Mouse (Mus musculus) CH12.LX (cell line): ENCODE measurements around the gene Ranbp10. TPM values are rescaled to one million over a fixed set of nuclear protein-coding genes. Genes with fewer than 3 reads are reported as not detected.

Source experiments
- DNase-seq: peaks from one replicate; pipeline ENCODE4 v3.0.0-alpha.2; 2013; ENCODE audit errors: extremely low read depth
- H3K27ac ChIP-seq: 2 replicates; pipeline ENCODE4 v1.5.1; 2012; ENCODE audit warnings: low read depth, mild to moderate bottlenecking, control low read depth, moderate library complexity; ENCODE audit not compliant: insufficient read depth
- H3K27me3 ChIP-seq: replicated peaks from 2 replicates; pipeline ENCODE3; 2012; ENCODE audit warnings: inconsistent platforms
- H3K36me3 ChIP-seq, 2 experiments: replicated peaks in 1 of 2; 2 replicates each; pipeline versions ENCODE3 to v1.6.1; 2012; ENCODE audit warnings: inconsistent platforms in 1 of 2, low read length in 1 of 2, mild to moderate bottlenecking in 1 of 2, mixed read lengths in 1 of 2, moderate library complexity in 1 of 2; ENCODE audit not compliant: control insufficient read depth in 1 of 2, insufficient read depth in 1 of 2
- H3K4me1 ChIP-seq, 2 experiments: 2 replicates each; pipeline ENCODE4 v1.6.1; 2012; ENCODE audit warnings: inconsistent platforms in 1 of 2, moderate library complexity in 1 of 2; ENCODE audit not compliant: insufficient read depth in 2 of 2, control insufficient read depth in 1 of 2
- H3K4me2 ChIP-seq: 2 replicates; pipeline ENCODE4 v1.6.1; 2012; ENCODE audit warnings: low read depth, mild to moderate bottlenecking, control low read depth; ENCODE audit not compliant: poor library complexity, insufficient read depth, severe bottlenecking
- H3K4me3 ChIP-seq, 3 experiments: fragments of 150-350 bp in 1 of 3; sonication (generic) in 1 of 3; replicated peaks in 1 of 3; 2 replicates each; pipeline versions ENCODE3 to v1.5.1; 2011 to 2012; ENCODE audit warnings: low read depth in 2 of 3, low read length in 2 of 3, mild to moderate bottlenecking in 2 of 3, moderate library complexity in 2 of 3, control low read depth in 1 of 3, improper control_type of control experiment in 1 of 3, inconsistent platforms in 1 of 3, mixed read lengths in 1 of 3; ENCODE audit not compliant: poor library complexity in 1 of 3
- H3K79me2 ChIP-seq: replicated peaks from 2 replicates; pipeline ENCODE4 v1.6.1; 2012; ENCODE audit warnings: mild to moderate bottlenecking, moderate library complexity; ENCODE audit not compliant: control insufficient read depth, poor library complexity, insufficient read depth, severe bottlenecking; ENCODE audit errors: extremely low read depth
- H3K9ac ChIP-seq: 2 replicates; pipeline ENCODE4 v1.6.1; 2012; ENCODE audit warnings: low read depth, mild to moderate bottlenecking, control low read depth, moderate library complexity; ENCODE audit not compliant: insufficient read depth
- H3K9me3 ChIP-seq: replicated peaks from 2 replicates; pipeline ENCODE3; 2012; ENCODE audit warnings: low read length, inconsistent platforms, mixed read lengths
- BHLHE40 ChIP-seq: IDR thresholded peaks from 2 replicates; pipeline ENCODE4 v1.6.1; 2011; ENCODE audit warnings: mild to moderate bottlenecking, low read depth, low read length, improper control_type of control experiment
- E2F4 ChIP-seq: IDR thresholded peaks from 2 replicates; pipeline ENCODE4 v1.6.1; 2011; ENCODE audit warnings: low read depth, low read length, improper control_type of control experiment; ENCODE audit not compliant: insufficient replicate concordance
- ETS1 ChIP-seq: conservative IDR thresholded peaks from 2 replicates; pipeline ENCODE4 v1.6.1; 2012; ENCODE audit warnings: low read depth, mild to moderate bottlenecking, inconsistent platforms, low read length, improper control_type of control experiment, moderate library complexity
- GABPA ChIP-seq: IDR thresholded peaks from 2 replicates; pipeline ENCODE4 v1.6.1; 2012; ENCODE audit warnings: low read depth, low read length, improper control_type of control experiment, inconsistent platforms; ENCODE audit not compliant: insufficient replicate concordance
- IRF4 ChIP-seq: IDR thresholded peaks from 2 replicates; pipeline ENCODE4 v1.6.1; 2014; ENCODE audit warnings: low read depth, mild to moderate bottlenecking, inconsistent platforms, low read length, improper control_type of control experiment
- JUN ChIP-seq: IDR thresholded peaks from 2 replicates; pipeline ENCODE4 v1.6.1; 2011; ENCODE audit warnings: low read depth, mild to moderate bottlenecking, low read length, improper control_type of control experiment, moderate library complexity; ENCODE audit not compliant: insufficient read depth
- JUND ChIP-seq: conservative IDR thresholded peaks from 2 replicates; pipeline ENCODE4 v1.6.1; 2011; ENCODE audit warnings: low read depth, low read length, improper control_type of control experiment
- MAFK ChIP-seq: IDR thresholded peaks from 2 replicates; pipeline ENCODE4 v1.6.1; 2011; ENCODE audit warnings: low read length, improper control_type of control experiment; ENCODE audit not compliant: insufficient replicate concordance
- MAZ ChIP-seq: IDR thresholded peaks from 2 replicates; pipeline ENCODE4 v1.6.1; 2012; ENCODE audit warnings: low read depth, mild to moderate bottlenecking, inconsistent platforms, low read length, improper control_type of control experiment, moderate library complexity
- MXI1 ChIP-seq: IDR thresholded peaks from 2 replicates; pipeline ENCODE4 v1.6.1; 2011; ENCODE audit warnings: mild to moderate bottlenecking, low read depth, low read length, improper control_type of control experiment
- MYC ChIP-seq: IDR thresholded peaks from 2 replicates; pipeline ENCODE4 v1.6.1; 2011; ENCODE audit warnings: low read depth, mild to moderate bottlenecking, improper control_type of control experiment, low read length
- NRF1 ChIP-seq: IDR thresholded peaks from 2 replicates; pipeline ENCODE4 v1.6.1; 2014; ENCODE audit warnings: low read depth, mild to moderate bottlenecking, inconsistent platforms, low read length, improper control_type of control experiment, moderate library complexity
- POLR2A ChIP-seq: IDR thresholded peaks from 2 replicates; pipeline ENCODE4 v1.6.1; 2011; ENCODE audit warnings: low read depth, mild to moderate bottlenecking, improper control_type of control experiment, low read length
- POLR2AphosphoS2 ChIP-seq: IDR thresholded peaks from 2 replicates; pipeline ENCODE4 v1.6.1; 2011; ENCODE audit warnings: low read depth, low read length, improper control_type of control experiment
- RAD21 ChIP-seq: IDR thresholded peaks from 2 replicates; pipeline ENCODE4 v1.6.1; 2011; ENCODE audit warnings: low read depth, mild to moderate bottlenecking, low read length, improper control_type of control experiment, moderate library complexity
- RCOR1 ChIP-seq: conservative IDR thresholded peaks from 2 replicates; pipeline ENCODE4 v1.6.1; 2012; ENCODE audit warnings: low read depth, mild to moderate bottlenecking, inconsistent platforms, low read length, improper control_type of control experiment
- SIN3A ChIP-seq: IDR thresholded peaks from 2 replicates; pipeline ENCODE4 v1.6.1; 2012; ENCODE audit warnings: low read length, improper control_type of control experiment, inconsistent platforms
- TBP ChIP-seq: conservative IDR thresholded peaks from 2 replicates; pipeline ENCODE4 v1.6.1; 2011; ENCODE audit warnings: low read depth, low read length, improper control_type of control experiment
- UBTF ChIP-seq: IDR thresholded peaks from 2 replicates; pipeline ENCODE4 v1.6.1; 2012; ENCODE audit warnings: low read depth, mild to moderate bottlenecking, inconsistent platforms, low read length, improper control_type of control experiment, moderate library complexity
- USF1 ChIP-seq: IDR thresholded peaks from 2 replicates; pipeline ENCODE4 v1.6.1; 2014; ENCODE audit warnings: low read depth, mild to moderate bottlenecking, inconsistent platforms, low read length, improper control_type of control experiment
- ZC3H11A ChIP-seq: IDR thresholded peaks from 2 replicates; pipeline ENCODE4 v1.6.1; 2012; ENCODE audit warnings: low read depth, mild to moderate bottlenecking, inconsistent platforms, low read length, improper control_type of control experiment
- ZKSCAN1 ChIP-seq: IDR thresholded peaks from 2 replicates; pipeline ENCODE4 v1.6.1; 2012; ENCODE audit warnings: low read depth, inconsistent platforms, low read length, improper control_type of control experiment, borderline replicate concordance
- dilution Hi-C: fragments of 300-500 bp; cut with MboI; formaldehyde crosslinking; loops from 2 replicates; pipeline ENCODE4 v1.14.3; 2020; ENCODE audit warnings: low sequenced_read_pairs; ENCODE audit not compliant: extremely low pct_unique_long_range_greater_than_20kb, extremely low pct_ligation_motif_present
- in situ Hi-C: fragments of 300-500 bp; cut with MboI; formaldehyde crosslinking; loops from 3 replicates; pipeline ENCODE4 v1.14.3; 2019; ENCODE audit warnings: low sequenced_read_pairs, low pct_ligation_motif_present, low pct_unique_long_range_greater_than_20kb, mixed read lengths
- polyA plus RNA-seq: library from polyadenylated mRNA; unstranded; fragments of >175 nt; gene quantifications from 2 replicates; pipeline ENCODE4 v1.2.1, GENCODE M21; 2012; ENCODE audit warnings: low read depth; ENCODE audit not compliant: insufficient read length
- total RNA-seq, 2 experiments: library from RNA; depleted of rRNA; stranded (reverse); fragments of 300-350 nt in 1 of 2; fragments of >200 nt in 1 of 2; gene quantifications; 2 replicates each; pipeline ENCODE4 v1.2.3; 2012 to 2014

The Ranbp10 gene
- total and polyA plus RNA-seq, 3 experiments: 7.4 to 15.8 (median 8.7) TPM

GRCm38 (mm10) chr8:105850014-105850413, 22.9 kb upstream of the Ranbp10 start:
- Histone ChIP-seq H3K27me3 (no peaks in the 10 kb centered on the region), H3K36me3 (peaks cover 32 to 48% of the 10 kb centered on the region in 2 experiments), H3K9ac (no peak overlapping the region), H3K4me2 (no peak overlapping the region), H3K4me3 (no peak overlapping the region), H3K4me1 (peaks cover 3 to 15% of the 10 kb centered on the region in 2 experiments; a peak in 2 of 4 replicates), H3K27ac (no peak overlapping the region)
- dilution Hi-C loops: no loop called here
- TF ChIP-seq JUND: no peak
- no peak for TF ChIP-seq TBP
- TF ChIP-seq RCOR1: no peak
- TF ChIP-seq ZC3H11A: no peak
- no peak for TF ChIP-seq JUN
- no peak for TF ChIP-seq E2F4
- no peak for TF ChIP-seq ETS1
- no peak for TF ChIP-seq IRF4
- TF ChIP-seq MXI1: no peak
- TF ChIP-seq MAZ: no peak
- no peak for TF ChIP-seq NRF1
- TF ChIP-seq UBTF: no peak
- no peak for TF ChIP-seq SIN3A
- TF ChIP-seq, all 38 proteins: peak for 0
- in situ Hi-C loops: no loop called here
- H3K9me3 ChIP-seq: no peaks in the 10 kb centered on the region
- H3K79me2 ChIP-seq: no peaks in the 10 kb centered on the region; the same call in 1 of the 2 replicates
- no peak for DNase-seq

- H3K4me2 ChIP-seq: no peak overlapping the region
- peaks cover 0 to 7% of the 10 kb centered on the region in 2 experiments; a peak in 2 of 4 replicates for H3K4me1 ChIP-seq
- DNase-seq: no peak
- TF ChIP-seq RAD21: no peak
- no peak for TF ChIP-seq POLR2A
- no peak for TF ChIP-seq UBTF
- TF ChIP-seq GABPA: no peak
- TF ChIP-seq NRF1: no peak
- no peak for TF ChIP-seq MAFK
- no peak for TF ChIP-seq POLR2AphosphoS2
- TF ChIP-seq ZKSCAN1: no peak
- TF ChIP-seq IRF4: no peak
- no peak for TF ChIP-seq MYC
- TF ChIP-seq ZC3H11A: no peak
- TF ChIP-seq BHLHE40: no peak
- no peak for TF ChIP-seq USF1
- no peak overlapping the region for H3K9ac ChIP-seq
- in situ Hi-C loops: no loop called here
- peaks cover 47 to 72% of the 10 kb centered on the region in 2 experiments for H3K36me3 ChIP-seq
- no peaks in the 10 kb centered on the region; the same call in 1 of the 2 replicates for H3K79me2 ChIP-seq
- no peak overlapping the region for H3K4me3 ChIP-seq
- H3K27me3 ChIP-seq: no peaks in the 10 kb centered on the region
- peaks cover under 1% of the 10 kb centered on the region for H3K9me3 ChIP-seq
- H3K27ac ChIP-seq: no peak overlapping the region
- dilution Hi-C loops: no loop called here
Observed at GRCm38 (mm10) chr8:105846678-105847077, 19.5 kb upstream of the Ranbp10 start.
